Mouse (Mus musculus) lung, adult 2 months (tissue): ENCODE data around the gene Rab20.
A peak's percentile ranks its signal among the peaks of the same experiment; 100 is the strongest.

Source experiments
- CTCF ChIP-seq: fragments of 200-500 bp; IDR thresholded peaks from 2 replicates; pipeline ENCODE4 v1.5.1; 2011; ENCODE audit warnings: mild to moderate bottlenecking, low read length, control low read depth; ENCODE audit not compliant: insufficient read depth
- POLR2A ChIP-seq: fragments of 200-500 bp; IDR thresholded peaks from 2 replicates; pipeline ENCODE4 v1.6.1; 2011; ENCODE audit warnings: low read depth, mild to moderate bottlenecking, control low read depth, low read length, borderline replicate concordance; ENCODE audit errors: extremely low read depth

- TF ChIP-seq CTCF (peak; percentile 75), POLR2A (no peak)
Measured at GRCm38 (mm10) chr8:11506802-11507201, 28.3 kb upstream of the Rab20 start.
